Mouse (Mus musculus) liver, adult 2 months (tissue): Measurements from ENCODE around the gene Lmo7.

Source experiments
- CTCF ChIP-seq: fragments of 200-500 bp; IDR thresholded peaks from 2 replicates; pipeline ENCODE4 v1.5.1; 2011; ENCODE audit warnings: low read depth, low read length, control low read depth
- POLR2A ChIP-seq: fragments of 200-500 bp; IDR thresholded peaks from 2 replicates; pipeline ENCODE4 v1.6.1; 2011; ENCODE audit warnings: low read length, control low read depth; ENCODE audit not compliant: insufficient read depth; ENCODE audit errors: extremely low read depth

DNA sequence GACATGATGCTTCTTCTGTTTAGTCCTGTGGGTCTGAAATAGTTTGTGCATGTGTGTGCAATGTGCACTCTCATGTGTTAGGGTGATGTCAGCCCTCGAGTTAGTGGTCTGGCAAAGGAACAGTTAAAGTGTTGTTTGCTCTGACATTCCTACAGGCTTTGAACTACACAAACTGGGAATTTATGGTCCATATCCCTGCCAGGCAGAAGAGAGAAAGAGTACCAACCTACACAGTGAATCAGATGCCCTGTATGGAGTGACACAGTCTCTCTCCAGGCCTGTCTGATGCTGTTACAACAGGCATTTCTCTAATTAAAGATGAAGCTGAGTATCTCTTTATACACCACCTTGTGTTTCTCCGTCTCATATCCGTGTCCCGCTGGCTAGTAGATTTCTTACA, 21.2 kb downstream of the Lmo7 start:
- TF ChIP-seq POLR2A (no peak), CTCF (no peak)
